Mouse (Mus musculus) adrenal gland (tissue): ENCODE data around the gene Rgs12.

Experiments used
- intact Hi-C: fragments of 180-260 bp; cut with DNase I; formaldehyde crosslinking; loops from one replicate; pipeline ENCODE4 v1.15.1; 2025
- long read RNA-seq, 2 experiments: library from polyadenylated mRNA; unstranded; transcript quantifications; one replicate each; pipeline ENCODE4 v2.0.0; 2020; ENCODE audit warnings: borderline replicate concordance in 1 of 2; ENCODE audit not compliant: insufficient replicate concordance in 1 of 2

The Rgs12 gene
- long read RNA-seq, experiment 1, partial matches to known transcripts = 8 of 9 reads
- long read RNA-seq, experiment 1, other reads (novel, unspliced or antisense) = 1 of 9 reads
- long read RNA-seq, experiment 2, partial matches to known transcripts = 2 of 2 reads
- long read RNA-seq, experiment 2, other reads (novel, unspliced or antisense) = 0 of 2 reads

- intact Hi-C loops = no loop called here
Measured at GRCm38 (mm10) chr5:34948861-34949760, at the start of gene Rgs12. Gene Rgs12 (plus strand): TSS chr5:34949445.

- intact Hi-C loops = loop anchor here (10.0 kb wide), 1 partner anchor 285 kb away; no protein-coding TSS in a partner anchor
Measured at GRCm38 (mm10) chr5:34899787-34900469, 49.3 kb upstream of the Rgs12 start.

- intact Hi-C loops = no loop called here
Measured at GRCm38 (mm10) chr5:34902371-34902770, 46.9 kb upstream of the Rgs12 start.

- intact Hi-C loops = no loop called here
Measured at GRCm38 (mm10) chr5:34902811-34903385, 46.3 kb upstream of the Rgs12 start.

GRCm38 (mm10) chr5:34904412-34904811 is 44.8 kb upstream of the Rgs12 start:
- intact Hi-C loops = no loop called here

GRCm38 (mm10) chr5:34907230-34907629 is 42.0 kb upstream of the Rgs12 start:
- intact Hi-C loops = no loop called here

GRCm38 (mm10) chr5:34907910-34908725 is 41.1 kb upstream of the Rgs12 start, which contains the start of gene Msantd1:
Gene Msantd1 (plus strand): TSS chr5:34908012.
- intact Hi-C loops = no loop called here

- intact Hi-C loops = no loop called here
Measured at GRCm38 (mm10) chr5:34908726-34909633, 40.3 kb upstream of the Rgs12 start.

GRCm38 (mm10) chr5:34909634-34910503 is 39.4 kb upstream of the Rgs12 start:
- intact Hi-C loops = no loop called here

GRCm38 (mm10) chr5:34910504-34910815 is 38.8 kb upstream of the Rgs12 start:
- intact Hi-C loops = no loop called here

GRCm38 (mm10) chr5:34915801-34916200 is 33.4 kb upstream of the Rgs12 start:
- intact Hi-C loops = loop anchor here (2.0 to 5.0 kb wide), 3 partner anchors 66 to 127 kb away; no protein-coding TSS in a partner anchor

GRCm38 (mm10) chr5:34917234-34917655 is 32.0 kb upstream of the Rgs12 start:
- intact Hi-C loops = loop anchor here (5.0 kb wide), 2 partner anchors 65 to 110 kb away; no protein-coding TSS in a partner anchor

- intact Hi-C loops = loop anchor here (5.0 kb wide), 2 partner anchors 64 to 109 kb away; no protein-coding TSS in a partner anchor
Measured at GRCm38 (mm10) chr5:34918785-34919184, 30.5 kb upstream of the Rgs12 start.

- intact Hi-C loops = no loop called here
Measured at GRCm38 (mm10) chr5:34922531-34922930, 26.7 kb upstream of the Rgs12 start.

GRCm38 (mm10) chr5:34923920-34924319 is 25.3 kb upstream of the Rgs12 start:
- intact Hi-C loops = no loop called here

- intact Hi-C loops = no loop called here
Measured at GRCm38 (mm10) chr5:34924519-34924918, 24.7 kb upstream of the Rgs12 start.

- intact Hi-C loops = no loop called here
Measured at GRCm38 (mm10) chr5:34927648-34928047, 21.6 kb upstream of the Rgs12 start.

- intact Hi-C loops = no loop called here
Measured at GRCm38 (mm10) chr5:34930151-34930975, 18.9 kb upstream of the Rgs12 start.
